Mouse (Mus musculus) stomach, postnatal 0 days (tissue): ENCODE measurements at regions not wholly inside any gene's neighbourhood (a gene's known extent, or its start where the extent isn't known, plus 50 kb on each side); places are given as distances from the start of the nearest gene placed in this dataset.
A peak's percentile ranks its signal among the peaks of the same experiment; 100 is the strongest.

Experiments used
- ATAC-seq: fragments of 200-750 bp; cut with Nextera tagmentation; 2 replicates; pipeline ENCODE4 v1.8.0; 2017; ENCODE audit not compliant: low FRiP score, low TSS enrichment
- DNase-seq: peaks from one replicate; pipeline ENCODE4 v3.0.0-alpha.2; 2016; ENCODE audit warnings: low spot score
- H3K27ac ChIP-seq: fragments of 300-500 bp; sonication (generic); replicated peaks from 2 replicates; pipeline ENCODE4 v1.5.1; 2014; ENCODE audit warnings: mild to moderate bottlenecking, control low read depth
- H3K27me3 ChIP-seq: fragments of 300-500 bp; sonication (generic); 2 replicates; pipeline ENCODE4 v1.6.1; 2014; ENCODE audit warnings: low read length; ENCODE audit not compliant: control insufficient read depth, insufficient read depth
- H3K36me3 ChIP-seq: fragments of 300-500 bp; sonication (generic); 2 replicates; pipeline ENCODE4 v1.6.1; 2014; ENCODE audit warnings: low read length, mixed read lengths; ENCODE audit not compliant: control insufficient read depth, insufficient read depth
- H3K4me1 ChIP-seq: fragments of 300-500 bp; sonication (generic); replicated peaks from 2 replicates; pipeline ENCODE4 v1.6.1; 2014; ENCODE audit warnings: antibody characterized with exemption; ENCODE audit not compliant: control insufficient read depth, insufficient read depth
- H3K4me2 ChIP-seq: fragments of 300-500 bp; sonication (generic); replicated peaks from 2 replicates; pipeline ENCODE4 v1.6.1; 2014; ENCODE audit warnings: low read depth, mild to moderate bottlenecking, control low read depth, moderate library complexity
- H3K4me3 ChIP-seq: fragments of 300-500 bp; sonication (generic); 2 replicates; pipeline ENCODE4 v1.5.1; 2014; ENCODE audit warnings: low read depth, low read length, control low read depth
- H3K9ac ChIP-seq: fragments of 300-500 bp; sonication (generic); 2 replicates; pipeline ENCODE4 v1.6.1; 2014; ENCODE audit warnings: mild to moderate bottlenecking, low read length, control low read depth, mixed read lengths
- H3K9me3 ChIP-seq: fragments of 300-500 bp; sonication (generic); 2 replicates; pipeline ENCODE4 v1.6.1; 2016; ENCODE audit warnings: low read length; ENCODE audit not compliant: control insufficient read depth
- CTCF ChIP-seq: IDR thresholded peaks from 2 replicates; pipeline ENCODE4 v1.5.1; 2016; ENCODE audit warnings: antibody characterized with exemption, low read depth, mild to moderate bottlenecking, moderate library complexity
- EP300 ChIP-seq: optimal IDR thresholded peaks from 2 replicates; pipeline ENCODE3; 2016; ENCODE audit warnings: antibody characterized with exemption
- WGBS: fragments of 180-500 bp; shearing (Covaris S2); extraction: QIAGEN DNeasy Blood & Tissue Kit; methylation state at CpG from one replicate; pipeline ENCODE4 v1.1.7; 2014; 5-methylcytosine and 5-hydroxymethylcytosine counted together

GRCm38 (mm10) chr11:45622701-45623100 is 229.2 kb upstream of the Clint1 start:
- Histone ChIP-seq H3K4me3 (no peak overlapping the region), H3K4me1 (no peaks in the 10 kb centered on the region), H3K36me3 (no peaks in the 10 kb centered on the region), H3K27ac (no peak overlapping the region), H3K9me3 (no peaks in the 10 kb centered on the region), H3K4me2 (no peak overlapping the region), H3K27me3 (no peaks in the 10 kb centered on the region), H3K9ac (no peak overlapping the region)
- no peak for ATAC-seq
- no peak for DNase-seq
- WGBS = 85% methylated on average over 5 of the region's 5 CpGs
- no peak for TF ChIP-seq EP300
- no peak for TF ChIP-seq CTCF

GRCm38 (mm10) chr11:45624233-45624632 is 227.6 kb upstream of the Clint1 start:
- Histone ChIP-seq H3K4me1 (no peaks in the 10 kb centered on the region), H3K4me3 (no peak overlapping the region), H3K27me3 (no peaks in the 10 kb centered on the region), H3K9ac (no peak overlapping the region), H3K9me3 (no peaks in the 10 kb centered on the region), H3K4me2 (no peak overlapping the region), H3K36me3 (no peaks in the 10 kb centered on the region), H3K27ac (no peak overlapping the region)
- TF ChIP-seq EP300 (no peak), CTCF (no peak)
- 57% methylated on average over 7 of the region's 7 CpGs for WGBS
- no peak for ATAC-seq
- DNase-seq = no peak

- no peaks in the 10 kb centered on the region for H3K4me1 ChIP-seq
Observed at GRCm38 (mm10) chr11:45629250-45629649, 222.6 kb upstream of the Clint1 start.

GRCm38 (mm10) chr11:45634535-45635235 is 217.2 kb upstream of the Clint1 start:
- Histone ChIP-seq H3K9ac (no peak overlapping the region), H3K4me3 (no peak overlapping the region), H3K36me3 (no peaks in the 10 kb centered on the region), H3K4me1 (no peaks in the 10 kb centered on the region), H3K27ac (no peak overlapping the region), H3K4me2 (no peak overlapping the region), H3K27me3 (no peaks in the 10 kb centered on the region), H3K9me3 (no peaks in the 10 kb centered on the region)
- ATAC-seq (no peak), DNase-seq (no peak)
- WGBS = 46% methylated on average over 10 of the region's 10 CpGs
- TF ChIP-seq CTCF (no peak), EP300 (no peak)

More at GRCm38 (mm10) chr11:45629250-45629649, 222.6 kb upstream of the Clint1 start:
- ATAC-seq = no peak
- Histone ChIP-seq H3K9ac (no peak overlapping the region), H3K4me2 (no peak overlapping the region), H3K4me3 (no peak overlapping the region), H3K27me3 (no peaks in the 10 kb centered on the region), H3K36me3 (no peaks in the 10 kb centered on the region), H3K27ac (no peak overlapping the region), H3K9me3 (no peaks in the 10 kb centered on the region)
- TF ChIP-seq CTCF = peak; percentile 64
- TF ChIP-seq EP300 = no peak
- WGBS = 21% methylated on average over 1 of the region's 1 CpGs
- no peak for DNase-seq

GRCm38 (mm10) chr11:45635896-45636295 is 216.0 kb upstream of the Clint1 start:
- 81% methylated on average over 4 of the region's 4 CpGs for WGBS
- ATAC-seq = no peak

GRCm38 (mm10) chr11:45639236-45639635 is 212.6 kb upstream of the Clint1 start:
- Histone ChIP-seq H3K4me2 (no peak overlapping the region), H3K27ac (no peak overlapping the region), H3K4me1 (no peaks in the 10 kb centered on the region), H3K36me3 (no peaks in the 10 kb centered on the region), H3K9me3 (no peaks in the 10 kb centered on the region), H3K27me3 (no peaks in the 10 kb centered on the region), H3K4me3 (no peak overlapping the region), H3K9ac (no peak overlapping the region)
- DNase-seq = no peak
- 53% methylated on average over 6 of the region's 6 CpGs for WGBS
- ATAC-seq = no peak
- no peak for TF ChIP-seq EP300
- TF ChIP-seq CTCF = peak; percentile 21; the same call in 1 of the 2 replicates

More at GRCm38 (mm10) chr11:45635896-45636295, 216.0 kb upstream of the Clint1 start:
- no peaks in the 10 kb centered on the region for H3K36me3 ChIP-seq
- H3K27me3 ChIP-seq = no peaks in the 10 kb centered on the region
- no peak overlapping the region for H3K9ac ChIP-seq
- DNase-seq = no peak
- no peak overlapping the region for H3K4me3 ChIP-seq
- TF ChIP-seq EP300 (no peak), CTCF (no peak)
- no peak overlapping the region for H3K4me2 ChIP-seq
- H3K4me1 ChIP-seq = no peaks in the 10 kb centered on the region
- no peaks in the 10 kb centered on the region for H3K9me3 ChIP-seq
- no peak overlapping the region for H3K27ac ChIP-seq
